Mouse (Mus musculus): ENCODE data around the gene Dimt1. TPM values are rescaled to one million over a fixed set of nuclear protein-coding genes. Genes with fewer than 3 reads are reported as not detected.
"Not testable (repeated sequence)": the region's sequence is repeated elsewhere in the genome, so short reads cannot be mapped to it uniquely, and the experiment has no call there.

Dimt1 gene
- polyA plus RNA-seq, 1 experiment from 2014 or later: 26.1 TPM

DNA sequence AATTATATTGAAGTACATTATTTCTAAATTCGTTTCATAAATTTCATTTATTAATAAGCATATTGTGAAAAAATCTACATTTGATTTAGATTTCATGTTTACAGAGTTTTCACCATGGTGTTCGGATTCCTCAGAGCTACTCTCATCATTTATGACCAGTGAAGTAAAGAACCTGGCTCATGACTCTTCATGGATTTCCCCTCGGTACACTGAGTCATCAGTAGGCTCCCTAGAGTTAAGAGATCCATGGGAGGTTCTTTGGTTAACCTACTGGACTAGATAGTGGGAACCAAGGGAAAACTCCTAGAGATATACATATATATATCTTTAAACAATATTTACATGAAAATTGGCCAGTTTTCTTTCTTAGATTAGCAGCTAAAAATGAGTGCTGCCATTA is 13.6 kb downstream of the Dimt1 start:
- CTCF ChIA-PET: interaction anchor here (1.1 to 2.4 kb wide), 7 partner anchors 10 to 41 kb away, joined by 3 to 11 read pairs (median 3); no protein-coding TSS in a partner anchor
- TF ChIP-seq CTCF (IDR thresholded peaks at IDR 0.05): no peak
- ATAC-seq (peak; percentile 85), DNase-seq (ENCODE audit: low read depth, low spot score) (no peak)
- in situ Hi-C loops (cut with MboI; ENCODE audit: low pct_unique_long_range_greater_than_20kb): no loop called here
- POLR2A ChIA-PET: no interaction called here
- H3K27me3 ChIP-seq: no peaks in the 10 kb centered on the region

DNA sequence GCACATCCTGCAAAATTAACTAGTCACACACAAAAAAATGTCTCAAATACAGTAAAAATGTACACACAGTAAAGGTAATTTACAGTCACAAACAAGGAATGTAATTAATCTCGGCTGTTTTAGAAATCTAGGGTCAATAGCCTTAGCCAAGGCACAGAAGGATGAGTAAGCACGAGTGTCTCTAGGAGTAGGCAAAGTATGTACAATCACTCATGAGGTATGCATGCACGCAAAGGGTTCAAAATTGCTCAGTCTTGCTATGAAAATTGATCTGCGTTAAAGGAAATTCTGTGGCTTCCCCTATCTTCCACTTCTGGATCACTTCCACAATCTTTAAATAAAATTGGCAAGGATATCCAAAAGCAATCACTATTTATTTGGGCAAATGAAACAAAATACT is 14.6 kb downstream of the Dimt1 start:
- DNase-seq (ENCODE audit: low read depth, low spot score): no peak
- ChIA-PET CTCF (interaction anchor here (1.1 to 2.4 kb wide), 2 partner anchors 12 to 22 kb away, joined by 3 to 11 read pairs; no protein-coding TSS in a partner anchor), POLR2A (no interaction called here)
- no peaks in the 10 kb centered on the region for H3K27me3 ChIP-seq
- no peak for TF ChIP-seq CTCF (IDR thresholded peaks at IDR 0.05)
- in situ Hi-C loops (cut with MboI; ENCODE audit: low pct_unique_long_range_greater_than_20kb): no loop called here
- ATAC-seq: peak; percentile 57

DNA sequence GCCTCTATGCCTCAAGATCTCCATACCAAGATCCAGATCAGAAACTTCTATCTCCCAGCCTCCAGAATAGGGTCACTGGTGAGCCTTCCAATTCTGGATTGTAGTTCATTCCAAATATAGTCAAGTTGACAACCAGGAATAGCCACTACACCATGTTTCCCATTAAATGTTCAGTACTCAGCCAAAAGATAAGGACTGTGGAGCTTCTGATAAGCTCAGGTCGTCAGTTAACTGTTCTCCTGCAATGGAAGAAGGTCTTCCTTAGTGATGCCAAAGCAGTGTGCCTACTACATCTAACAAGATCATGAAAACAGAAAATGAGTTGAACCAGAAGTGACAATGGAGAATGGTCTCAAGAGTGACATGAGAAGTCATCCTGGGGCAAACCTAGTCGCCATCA is 50.0 kb downstream of the Dimt1 start:
- in situ Hi-C loops (cut with MboI; ENCODE audit: low pct_unique_long_range_greater_than_20kb): no loop called here
- H3K27me3 ChIP-seq: no peaks in the 10 kb centered on the region
- POLR2A ChIA-PET: no interaction called here
- CTCF ChIA-PET: no interaction called here
- DNase-seq (ENCODE audit: low read depth, low spot score) (no peak), ATAC-seq (no peak)
- no peak for TF ChIP-seq CTCF (IDR thresholded peaks at IDR 0.05)

DNA sequence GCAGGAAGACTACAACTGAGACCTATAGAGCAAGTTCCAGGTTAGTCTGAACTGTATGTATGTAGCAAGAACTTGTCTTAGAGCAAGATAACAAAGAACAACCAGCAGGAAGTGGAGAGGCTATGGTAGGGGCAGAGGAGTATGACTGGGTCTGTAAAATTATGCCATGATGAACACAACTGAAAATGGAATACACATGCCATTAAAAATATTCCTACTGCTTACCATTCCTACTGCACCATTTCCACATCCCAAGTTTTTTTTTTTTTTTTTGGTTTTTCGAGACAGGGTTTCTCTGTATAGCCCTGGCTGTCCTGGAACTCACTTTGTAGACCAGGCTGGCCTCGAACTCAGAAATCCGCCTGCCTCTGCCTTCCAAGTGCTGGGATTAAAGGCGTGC is 50.6 kb downstream of the Dimt1 start:
- H3K27me3 ChIP-seq; DNase-seq (ENCODE audit: low read depth, low spot score); ATAC-seq; in situ Hi-C loops (cut with MboI; ENCODE audit: low pct_unique_long_range_greater_than_20kb); CTCF ChIA-PET; POLR2A ChIA-PET: not testable (repeated sequence)

DNA sequence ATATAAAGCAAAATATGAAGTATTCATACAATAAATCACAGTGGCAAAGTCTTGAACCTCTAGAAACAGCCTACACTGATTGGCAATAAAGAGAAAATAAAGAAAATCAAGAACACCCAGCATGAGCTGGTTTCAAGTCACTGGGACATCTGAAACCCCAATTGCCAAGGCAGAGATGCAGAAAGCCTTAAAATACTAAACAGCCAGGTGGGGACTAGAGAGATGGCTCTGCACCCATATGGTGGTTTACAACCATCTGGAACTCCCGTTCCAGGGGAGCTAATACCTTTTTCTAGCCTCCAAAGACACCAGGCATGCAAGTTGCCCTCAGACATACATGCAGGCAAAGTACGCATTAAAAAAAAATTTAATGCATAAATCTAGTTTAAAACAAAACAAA is 51.1 kb downstream of the Dimt1 start:
- DNase-seq (ENCODE audit: low read depth, low spot score) (no peak), ATAC-seq (no peak)
- TF ChIP-seq CTCF (IDR thresholded peaks at IDR 0.05): no peak
- no peaks in the 10 kb centered on the region for H3K27me3 ChIP-seq
- CTCF ChIA-PET: no interaction called here
- in situ Hi-C loops (cut with MboI; ENCODE audit: low pct_unique_long_range_greater_than_20kb): no loop called here
- POLR2A ChIA-PET: no interaction called here

DNA sequence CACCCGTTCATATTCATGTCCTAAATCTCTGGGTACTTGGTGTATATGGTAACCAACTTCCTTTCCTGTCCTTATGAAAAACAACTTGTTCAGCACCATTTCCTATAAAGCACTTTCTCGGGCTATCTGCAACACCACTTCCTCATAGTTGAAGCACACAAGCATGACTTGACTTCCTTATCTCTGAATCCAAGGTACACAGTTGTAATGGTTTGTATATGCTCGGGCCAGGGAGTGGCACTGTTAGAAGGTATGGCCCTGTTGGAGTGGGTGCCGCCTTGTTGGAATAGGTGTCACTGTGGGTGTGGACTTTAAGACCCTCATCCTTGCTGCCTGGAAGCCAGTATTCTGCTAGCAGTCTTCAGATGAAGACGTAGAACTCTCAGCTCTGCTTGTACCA is 51.7 kb downstream of the Dimt1 start:
- in situ Hi-C loops (cut with MboI; ENCODE audit: low pct_unique_long_range_greater_than_20kb): no loop called here
- ChIA-PET POLR2A (no interaction called here), CTCF (interaction anchor here (1.1 kb wide), 1 partner anchor 49 kb away, joined by 3 read pairs; no protein-coding TSS in a partner anchor)
- no peak for TF ChIP-seq CTCF (IDR thresholded peaks at IDR 0.05)
- H3K27me3 ChIP-seq: no peaks in the 10 kb centered on the region
- ATAC-seq (no peak), DNase-seq (ENCODE audit: low read depth, low spot score) (no peak)

DNA sequence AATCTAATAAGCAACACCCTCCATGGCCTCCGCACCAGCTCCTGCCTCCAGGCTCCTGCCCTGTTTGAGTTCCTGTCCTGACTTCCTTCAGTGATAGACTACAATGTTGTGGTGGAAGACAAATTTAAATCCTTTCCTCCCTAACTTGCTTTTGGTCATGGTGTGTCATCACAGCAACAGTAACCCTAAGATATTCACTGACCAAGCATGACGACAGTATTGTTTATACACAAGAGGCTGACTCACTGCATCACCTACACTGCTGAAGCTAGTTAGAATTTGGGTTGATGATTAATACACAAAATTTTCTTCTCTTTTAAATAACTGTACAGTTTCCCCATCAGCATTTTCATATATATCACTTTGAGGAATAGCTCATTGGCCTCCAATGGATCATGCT is 56.3 kb downstream of the Dimt1 start:
- ATAC-seq: peak; percentile 100
- POLR2A ChIA-PET: no interaction called here
- no peak for TF ChIP-seq CTCF (IDR thresholded peaks at IDR 0.05)
- in situ Hi-C loops (cut with MboI; ENCODE audit: low pct_unique_long_range_greater_than_20kb): no loop called here
- DNase-seq (ENCODE audit: low read depth, low spot score): no peak
- CTCF ChIA-PET: interaction anchor here (1.2 kb wide), 1 partner anchor 14 kb away, joined by 3 read pairs; no protein-coding TSS in a partner anchor
- no peaks in the 10 kb centered on the region for H3K27me3 ChIP-seq

DNA sequence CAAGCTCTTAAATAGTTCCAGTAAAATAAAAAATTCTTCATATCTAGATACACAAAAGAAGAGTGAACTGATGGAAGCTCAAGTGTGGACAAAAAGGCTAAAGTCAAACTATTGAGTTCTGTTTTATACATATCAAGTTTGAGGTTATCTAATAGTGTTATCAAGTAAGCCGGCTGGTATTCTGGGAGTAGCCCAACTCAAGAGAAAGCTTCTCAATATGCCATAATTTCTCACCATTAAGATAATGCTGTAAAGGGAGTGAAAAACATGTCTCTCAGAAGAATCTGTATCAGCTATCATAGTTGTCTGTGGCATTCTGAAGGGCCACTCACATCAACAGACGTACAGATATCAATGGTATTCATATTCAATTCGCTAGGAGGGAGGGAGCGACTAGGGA is 61.2 kb downstream of the Dimt1 start:
- CTCF ChIA-PET: interaction anchor here (0.7 to 2.4 kb wide), 2 partner anchors 14 to 18 kb away, joined by 3 to 7 read pairs; no protein-coding TSS in a partner anchor
- in situ Hi-C loops (cut with MboI; ENCODE audit: low pct_unique_long_range_greater_than_20kb): no loop called here
- no peak for ATAC-seq

More for the DNA sequence above, 61.2 kb downstream of the Dimt1 start:
- TF ChIP-seq CTCF (IDR thresholded peaks at IDR 0.05): no peak
- POLR2A ChIA-PET: no interaction called here
- H3K27me3 ChIP-seq: no peaks in the 10 kb centered on the region
- DNase-seq (ENCODE audit: low read depth, low spot score): no peak

Other genes starting within 250 kb of the Dimt1 start
- gene Ipo11, start 10.2 kb upstream of the Dimt1 start, polyA plus RNA-seq (2021): 29.7 TPM
- 35.0 TPM for gene Kif2a, start 75.0 kb downstream of the Dimt1 start, polyA plus RNA-seq (2021)